Mouse (Mus musculus) forebrain, embryonic 16.5 days (tissue): ENCODE measurements around the gene Lrrc63. TPM values are rescaled to one million over a fixed set of nuclear protein-coding genes. Genes with fewer than 3 reads are reported as not detected.

Source experiments
- ATAC-seq: fragments of 200-750 bp; cut with Nextera tagmentation; 2 replicates; pipeline ENCODE4 v1.8.0; 2017; ENCODE audit warnings: mild to moderate bottlenecking, moderate library complexity
- H3K27ac ChIP-seq: fragments of 300-500 bp; sonication (generic); 2 replicates; pipeline ENCODE4 v1.5.1; 2014; ENCODE audit warnings: low read length, control low read depth
- H3K27me3 ChIP-seq: fragments of 300-500 bp; sonication (generic); replicated peaks from 2 replicates; pipeline ENCODE4 v1.6.1; 2014; ENCODE audit warnings: low read length; ENCODE audit not compliant: control insufficient read depth, insufficient read depth
- H3K36me3 ChIP-seq: fragments of 300-500 bp; sonication (generic); 2 replicates; pipeline ENCODE4 v1.6.1; 2014; ENCODE audit not compliant: control insufficient read depth, insufficient read depth
- H3K4me1 ChIP-seq: fragments of 300-500 bp; sonication (generic); replicated peaks from 2 replicates; pipeline ENCODE4 v1.6.1; 2014; ENCODE audit warnings: low read length; ENCODE audit not compliant: control insufficient read depth, insufficient read depth
- H3K4me2 ChIP-seq: fragments of 300-500 bp; sonication (generic); 2 replicates; pipeline ENCODE4 v1.6.1; 2014; ENCODE audit warnings: mild to moderate bottlenecking, low read length, control low read depth
- H3K4me3 ChIP-seq: fragments of 300-500 bp; sonication (generic); replicated peaks from 2 replicates; pipeline ENCODE4 v1.5.1; 2014; ENCODE audit warnings: mild to moderate bottlenecking, low read length, control low read depth
- H3K9ac ChIP-seq: fragments of 300-500 bp; sonication (generic); replicated peaks from 2 replicates; pipeline ENCODE4 v1.6.1; 2014; ENCODE audit warnings: low read depth, low read length, control low read depth
- H3K9me3 ChIP-seq: fragments of 300-500 bp; sonication (generic); 2 replicates; pipeline ENCODE4 v1.6.1; 2016; ENCODE audit warnings: low read length; ENCODE audit not compliant: control insufficient read depth
- WGBS: fragments of 180-500 bp; shearing (Covaris S2); extraction: QIAGEN DNeasy Blood & Tissue Kit; methylation state at CpG from one replicate; pipeline ENCODE4 v1.1.7; 2014; 5-methylcytosine and 5-hydroxymethylcytosine counted together
- polyA plus RNA-seq: library from polyadenylated mRNA; unstranded; fragments of >200 nt; fragmentation: Nextera tagmentation; extraction: Ambion mirVana; gene quantifications from 2 replicates; pipeline ENCODE4 v1.2.1, GENCODE M21; 2015

Gene Lrrc63
- polyA plus RNA-seq, 1 experiment from 2014 or later: not detected

DNA sequence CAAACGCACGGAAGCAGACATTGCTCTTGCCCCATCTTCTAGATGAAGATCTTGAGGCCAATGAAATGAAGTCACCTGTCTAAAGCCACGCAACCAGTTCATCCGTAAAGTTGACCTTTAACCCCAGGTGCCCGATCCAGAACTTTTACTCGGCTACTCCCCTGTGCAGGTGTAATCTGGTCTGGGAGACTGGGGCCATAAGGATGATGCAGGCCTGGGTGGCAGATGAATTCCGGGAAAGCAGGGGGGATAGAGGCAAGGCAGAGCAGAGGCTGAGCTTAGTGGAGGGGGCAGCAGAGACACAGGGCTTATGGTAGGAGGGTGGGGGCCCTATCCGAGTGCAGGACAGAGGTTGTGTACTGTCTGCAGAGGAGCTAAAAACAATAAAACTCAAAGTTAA is 43.6 kb upstream of the Lrrc63 start:
- no peaks in the 10 kb centered on the region for H3K36me3 ChIP-seq
- WGBS: 89% methylated on average over 8 of the region's 8 CpGs
- H3K4me3 ChIP-seq: no peak overlapping the region
- no peaks in the 10 kb centered on the region for H3K27me3 ChIP-seq
- no peak overlapping the region for H3K27ac ChIP-seq
- no peak for ATAC-seq
- no peak overlapping the region for H3K9ac ChIP-seq
- no peaks in the 10 kb centered on the region for H3K4me1 ChIP-seq
- no peaks in the 10 kb centered on the region for H3K9me3 ChIP-seq
- H3K4me2 ChIP-seq: no peak overlapping the region

DNA sequence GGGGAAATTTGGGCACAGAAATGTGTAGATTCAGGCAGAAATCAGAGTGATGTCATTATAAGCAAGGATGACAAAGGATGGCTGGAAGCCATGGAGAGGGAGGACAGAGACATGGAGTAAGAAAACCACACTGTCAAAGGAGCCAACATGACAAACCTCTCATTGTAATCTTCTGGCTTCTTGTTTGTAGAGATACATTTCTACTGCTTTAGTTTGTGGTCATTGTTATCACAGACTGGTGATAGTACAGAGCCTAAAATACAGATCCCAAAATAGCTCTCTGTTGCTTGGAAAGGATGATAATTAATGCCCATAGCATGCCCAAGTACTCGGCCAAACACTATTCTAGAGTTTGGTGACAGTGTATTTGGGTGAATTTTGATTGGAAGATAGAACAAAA is 39.9 kb upstream of the Lrrc63 start:
- Histone ChIP-seq H3K4me3 (no peak overlapping the region), H3K27ac (no peak overlapping the region), H3K9ac (no peak overlapping the region), H3K9me3 (no peaks in the 10 kb centered on the region), H3K4me2 (no peak overlapping the region), H3K36me3 (no peaks in the 10 kb centered on the region), H3K27me3 (no peaks in the 10 kb centered on the region), H3K4me1 (no peaks in the 10 kb centered on the region)
- ATAC-seq: no peak
- 94% methylated on average over 1 of the region's 1 CpGs for WGBS

DNA sequence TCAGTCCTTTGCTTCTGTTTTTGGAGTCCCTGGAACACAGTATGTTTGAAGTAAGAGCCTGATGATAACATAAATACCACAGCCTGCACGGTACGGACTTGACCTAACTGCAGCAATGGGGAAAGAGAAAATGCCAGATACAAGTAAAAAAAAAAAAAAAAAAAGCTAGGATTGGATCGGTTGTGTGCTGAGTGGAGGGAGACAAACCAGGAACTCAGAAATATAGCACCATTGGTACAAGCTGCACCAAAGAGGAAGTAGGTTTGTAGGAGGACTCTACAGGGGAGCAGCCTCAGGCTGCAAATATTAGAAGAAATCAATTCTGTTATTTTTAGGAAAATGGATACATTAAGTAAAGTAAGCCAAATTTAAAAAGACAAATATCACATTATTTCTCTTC is 37.8 kb upstream of the Lrrc63 start:
- H3K27me3 ChIP-seq: no peaks in the 10 kb centered on the region
- no peak overlapping the region for H3K4me2 ChIP-seq
- no peak for ATAC-seq
- H3K36me3 ChIP-seq: no peaks in the 10 kb centered on the region
- no peak overlapping the region for H3K27ac ChIP-seq
- 94% methylated on average over 3 of the region's 3 CpGs for WGBS
- no peaks in the 10 kb centered on the region for H3K4me1 ChIP-seq
- no peak overlapping the region for H3K9ac ChIP-seq
- no peak overlapping the region for H3K4me3 ChIP-seq
- no peaks in the 10 kb centered on the region for H3K9me3 ChIP-seq

DNA sequence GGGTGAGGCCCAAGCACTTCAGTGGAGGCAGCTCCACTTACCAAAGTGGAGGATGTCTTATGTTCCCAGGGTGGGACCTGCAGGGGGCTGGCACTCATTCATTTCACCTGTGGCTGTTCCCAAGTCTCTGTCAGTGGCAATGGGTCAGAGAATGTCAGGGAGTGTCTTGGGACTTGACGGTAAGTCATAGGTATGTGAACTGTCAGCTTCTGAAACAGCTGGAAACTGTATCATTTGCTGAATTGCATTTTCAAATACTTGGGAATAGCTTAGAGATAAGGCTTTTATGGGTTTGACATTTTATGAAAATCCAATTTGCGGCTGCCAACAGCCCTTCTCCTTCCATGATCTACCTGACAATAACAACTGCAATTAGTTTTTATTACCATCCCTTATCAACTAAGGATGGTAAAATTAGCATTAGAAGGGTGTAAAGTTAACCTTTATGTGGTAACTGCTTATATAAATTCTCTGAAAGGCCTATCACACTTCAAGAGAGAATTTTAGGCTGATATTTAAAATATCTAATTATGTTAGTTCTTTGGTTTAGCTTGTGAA is 35.0 kb upstream of the Lrrc63 start:
- H3K27ac ChIP-seq: no peak overlapping the region
- 94% methylated on average over 2 of the region's 2 CpGs for WGBS
- H3K4me3 ChIP-seq: no peak overlapping the region
- H3K27me3 ChIP-seq: no peaks in the 10 kb centered on the region
- H3K4me1 ChIP-seq: no peaks in the 10 kb centered on the region
- H3K9ac ChIP-seq: no peak overlapping the region
- no peaks in the 10 kb centered on the region for H3K9me3 ChIP-seq
- no peak for ATAC-seq
- no peak overlapping the region for H3K4me2 ChIP-seq
- H3K36me3 ChIP-seq: no peaks in the 10 kb centered on the region

DNA sequence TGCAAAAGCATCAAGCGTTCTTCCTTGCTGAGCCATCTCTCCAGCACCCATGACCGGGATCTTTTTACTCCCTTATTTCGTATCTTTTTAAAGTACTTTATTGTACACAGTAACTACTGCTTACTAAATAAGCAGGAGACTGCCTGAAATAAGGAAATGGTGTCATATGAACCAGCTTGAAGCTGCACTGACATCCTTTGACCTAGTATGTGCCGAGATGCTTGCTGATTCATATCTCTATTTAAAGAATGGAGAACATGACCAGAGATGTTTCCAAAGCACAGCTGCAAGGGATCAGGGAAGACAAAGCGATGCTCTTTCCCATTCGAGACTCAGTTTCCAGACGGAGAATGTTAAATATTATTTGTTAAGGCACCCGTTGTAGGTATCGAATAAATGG is 33.7 kb upstream of the Lrrc63 start:
- Histone ChIP-seq H3K4me3 (no peak overlapping the region), H3K27me3 (no peaks in the 10 kb centered on the region), H3K9me3 (no peaks in the 10 kb centered on the region), H3K4me1 (no peaks in the 10 kb centered on the region), H3K27ac (no peak overlapping the region), H3K9ac (no peak overlapping the region), H3K36me3 (no peaks in the 10 kb centered on the region), H3K4me2 (no peak overlapping the region)
- ATAC-seq: no peak
- WGBS: 94% methylated on average over 9 of the region's 9 CpGs

DNA sequence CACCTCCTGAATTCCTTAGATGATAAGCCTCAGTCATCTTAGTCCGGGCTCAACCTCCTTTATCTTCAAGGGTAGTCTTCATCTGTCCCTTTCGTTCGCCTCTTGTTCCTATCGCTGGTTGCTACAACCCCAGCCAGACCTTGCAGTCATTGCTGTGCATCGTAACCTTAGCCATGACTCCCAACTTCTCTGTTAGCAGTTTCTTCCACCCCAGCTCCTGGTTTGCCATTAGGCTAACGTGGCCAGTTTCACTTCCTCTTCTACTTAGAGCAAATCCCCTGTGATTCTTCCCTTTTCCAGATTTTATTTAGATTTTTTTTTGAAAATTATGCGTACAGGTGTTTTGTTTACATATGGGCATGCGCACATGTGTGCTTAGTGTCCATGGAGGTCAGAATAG is 33.2 kb upstream of the Lrrc63 start:
- H3K27me3 ChIP-seq: no peaks in the 10 kb centered on the region
- H3K4me2 ChIP-seq: no peak overlapping the region
- no peak for ATAC-seq
- H3K4me1 ChIP-seq: no peaks in the 10 kb centered on the region
- no peak overlapping the region for H3K9ac ChIP-seq
- H3K36me3 ChIP-seq: no peaks in the 10 kb centered on the region
- whole genome bisulfite sequencing: 92% methylated on average over 8 of the region's 8 CpGs
- no peak overlapping the region for H3K27ac ChIP-seq
- no peaks in the 10 kb centered on the region for H3K9me3 ChIP-seq
- H3K4me3 ChIP-seq: no peak overlapping the region

DNA sequence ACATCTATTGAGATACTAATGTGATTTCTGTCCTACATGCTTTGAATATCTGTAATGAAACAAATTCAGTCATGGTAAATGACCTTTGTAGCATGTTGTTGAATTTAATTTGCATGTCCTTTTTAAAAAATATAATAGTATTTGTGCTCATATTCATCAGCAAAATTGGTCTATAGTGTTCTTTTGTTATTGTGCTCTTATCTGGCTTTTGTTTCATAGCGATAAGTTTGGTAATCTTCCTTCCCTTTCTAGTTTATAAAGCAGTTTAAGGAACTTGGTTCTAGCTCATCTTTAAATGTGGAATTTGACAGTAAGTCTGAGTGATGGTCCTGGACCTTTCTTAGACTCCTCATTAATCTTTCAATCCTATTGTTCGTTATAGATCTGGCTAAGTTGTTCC is 28.7 kb upstream of the Lrrc63 start:
- H3K9me3 ChIP-seq: no peaks in the 10 kb centered on the region
- no peaks in the 10 kb centered on the region for H3K4me1 ChIP-seq
- no peaks in the 10 kb centered on the region for H3K36me3 ChIP-seq
- no peak overlapping the region for H3K4me3 ChIP-seq
- no peak overlapping the region for H3K27ac ChIP-seq
- H3K4me2 ChIP-seq: no peak overlapping the region
- H3K9ac ChIP-seq: no peak overlapping the region
- WGBS: 95% methylated on average over 2 of the region's 2 CpGs
- ATAC-seq: no peak
- H3K27me3 ChIP-seq: no peaks in the 10 kb centered on the region

DNA sequence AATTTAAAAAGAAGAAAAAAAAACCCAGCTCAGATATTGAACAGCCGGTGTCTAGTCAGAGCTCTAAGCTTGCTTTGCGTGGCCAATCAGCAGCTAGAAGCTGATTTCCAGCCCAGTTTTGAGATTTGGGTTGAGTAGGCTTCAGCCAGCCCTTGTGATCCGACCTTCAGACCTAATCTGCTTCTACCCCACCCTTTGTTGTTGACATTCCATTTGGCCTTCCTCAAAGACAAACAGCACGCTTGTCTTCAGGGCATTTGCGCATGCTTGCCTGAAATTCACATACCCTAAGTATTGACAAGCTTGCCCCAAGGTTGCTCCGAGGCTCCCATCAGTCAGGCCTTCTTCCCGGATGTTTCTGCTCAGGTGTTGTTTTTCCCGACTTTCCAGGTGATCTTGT is 23.8 kb upstream of the Lrrc63 start:
- H3K27ac ChIP-seq: no peak overlapping the region
- H3K4me1 ChIP-seq: no peaks in the 10 kb centered on the region
- no peak for ATAC-seq
- WGBS: 87% methylated on average over 8 of the region's 8 CpGs
- no peak overlapping the region for H3K9ac ChIP-seq
- H3K4me2 ChIP-seq: no peak overlapping the region
- no peaks in the 10 kb centered on the region for H3K27me3 ChIP-seq
- H3K9me3 ChIP-seq: no peaks in the 10 kb centered on the region
- no peaks in the 10 kb centered on the region for H3K36me3 ChIP-seq
- no peak overlapping the region for H3K4me3 ChIP-seq

DNA sequence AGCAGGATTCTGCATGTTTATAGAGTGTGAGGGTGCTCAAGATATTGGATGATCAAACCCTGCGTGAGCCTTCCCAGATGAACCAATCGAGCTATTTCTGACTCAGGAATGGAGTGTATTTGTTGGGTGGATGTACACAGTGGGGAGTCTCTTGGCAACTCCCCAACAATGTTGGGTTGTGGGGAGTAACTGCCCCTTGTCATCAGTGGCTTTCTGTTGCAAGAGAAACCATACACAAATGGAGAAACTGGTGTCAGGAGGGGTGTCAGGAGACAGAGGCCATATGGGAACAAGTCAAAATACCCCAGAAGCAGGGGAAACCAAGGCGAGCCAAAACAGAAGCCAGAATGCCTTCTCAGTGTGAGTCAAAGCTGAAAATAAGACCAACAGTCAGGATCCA is 20.5 kb upstream of the Lrrc63 start:
- no peak for ATAC-seq
- Histone ChIP-seq H3K27ac (no peak overlapping the region), H3K27me3 (no peaks in the 10 kb centered on the region), H3K4me3 (no peak overlapping the region), H3K9ac (no peak overlapping the region), H3K36me3 (no peaks in the 10 kb centered on the region), H3K9me3 (no peaks in the 10 kb centered on the region), H3K4me1 (no peaks in the 10 kb centered on the region), H3K4me2 (no peak overlapping the region)
- WGBS: 87% methylated on average over 3 of the region's 3 CpGs

DNA sequence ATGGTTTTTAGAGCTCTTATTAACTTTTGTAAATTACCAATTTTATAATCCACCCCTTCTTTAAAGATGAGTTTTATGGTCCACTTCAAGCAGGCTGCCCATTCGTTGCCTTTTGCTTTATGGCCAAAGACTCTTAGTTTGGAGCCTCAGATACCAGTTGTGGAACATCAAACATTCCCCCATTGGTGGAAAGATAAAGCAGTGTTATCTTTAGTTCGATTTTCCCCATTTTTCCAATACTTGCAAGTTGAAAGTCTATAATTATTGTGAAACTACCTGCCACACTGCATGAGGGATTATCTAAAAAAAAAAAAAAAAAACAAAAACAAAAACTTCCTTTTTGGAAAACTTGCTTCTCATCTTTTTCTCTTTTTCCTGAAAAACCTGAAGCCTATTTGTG is 20.0 kb upstream of the Lrrc63 start:
- Histone ChIP-seq H3K36me3 (no peaks in the 10 kb centered on the region), H3K4me2 (no peak overlapping the region), H3K9me3 (no peaks in the 10 kb centered on the region), H3K27me3 (no peaks in the 10 kb centered on the region), H3K4me1 (no peaks in the 10 kb centered on the region), H3K27ac (no peak overlapping the region), H3K4me3 (no peak overlapping the region), H3K9ac (no peak overlapping the region)
- 80% methylated on average over 2 of the region's 2 CpGs for WGBS
- ATAC-seq: no peak
